Mouse (Mus musculus): Measurements from ENCODE around the gene Tamm41.

The Tamm41 gene

GRCm38 (mm10) chr6:115027485-115027992, 10.1 kb downstream of the Tamm41 start:
- no peak for DNase-seq (ENCODE audit: low spot score in 2 of 2)

- DNase-seq (ENCODE audit: low spot score in 2 of 2), result no peak
These were observed 14.8 kb downstream of the Tamm41 start for GRCm38 (mm10) chr6:115022876-115023275.

GRCm38 (mm10) chr6:115015461-115015860, 22.2 kb downstream of the Tamm41 start:
- no peak for DNase-seq (ENCODE audit: low spot score in 2 of 2)

GRCm38 (mm10) chr6:115013574-115013973, 24.1 kb downstream of the Tamm41 start:
- no peak for DNase-seq (ENCODE audit: low spot score in 2 of 2)

GRCm38 (mm10) chr6:115011792-115012191, 25.9 kb downstream of the Tamm41 start:
- no peak for DNase-seq (ENCODE audit: low spot score in 2 of 2)

GRCm38 (mm10) chr6:115010815-115011214, 26.9 kb downstream of the Tamm41 start:
- no peak for DNase-seq (ENCODE audit: low spot score in 2 of 2)

GRCm38 (mm10) chr6:115010304-115010703, 27.4 kb downstream of the Tamm41 start:
- DNase-seq (ENCODE audit: low spot score in 2 of 2), result no peak

GRCm38 (mm10) chr6:115007728-115008127, 29.9 kb downstream of the Tamm41 start:
- peak; percentile 58 to 82 for DNase-seq (ENCODE audit: low spot score in 2 of 2)

GRCm38 (mm10) chr6:115006948-115007347, 30.7 kb downstream of the Tamm41 start:
- DNase-seq (ENCODE audit: low spot score in 2 of 2), result no peak

- no peak for DNase-seq (ENCODE audit: low spot score in 2 of 2)
These were observed 31.6 kb downstream of the Tamm41 start for GRCm38 (mm10) chr6:115006065-115006464.

GRCm38 (mm10) chr6:115005351-115005890, 32.3 kb downstream of the Tamm41 start:
- DNase-seq (ENCODE audit: low spot score in 2 of 2), result no peak

- DNase-seq (ENCODE audit: low spot score in 2 of 2), result no peak
These were observed 33.0 kb downstream of the Tamm41 start for GRCm38 (mm10) chr6:115004636-115005035.

GRCm38 (mm10) chr6:114998374-114999031, 39.2 kb downstream of the Tamm41 start:
- no peak for DNase-seq (ENCODE audit: low spot score in 2 of 2)

GRCm38 (mm10) chr6:114997471-114997870, 40.2 kb downstream of the Tamm41 start:
- DNase-seq (ENCODE audit: low spot score in 2 of 2), result no peak

- DNase-seq (ENCODE audit: low spot score in 2 of 2), result no peak
These were observed 40.8 kb downstream of the Tamm41 start for GRCm38 (mm10) chr6:114996910-114997309.

GRCm38 (mm10) chr6:114994079-114994478, 43.6 kb downstream of the Tamm41 start:
- DNase-seq (ENCODE audit: low spot score in 2 of 2), result no peak

- DNase-seq (ENCODE audit: low spot score in 2 of 2), result no peak
These were observed 44.0 kb downstream of the Tamm41 start for GRCm38 (mm10) chr6:114993659-114994058.

GRCm38 (mm10) chr6:114991909-114992308, 45.8 kb downstream of the Tamm41 start:
- no peak for DNase-seq (ENCODE audit: low spot score in 2 of 2)

GRCm38 (mm10) chr6:114988619-114988980, 49.1 kb downstream of the Tamm41 start:
- no peak for DNase-seq (ENCODE audit: low spot score in 2 of 2)

- DNase-seq (ENCODE audit: low spot score in 2 of 2), result no peak
These were observed 49.6 kb downstream of the Tamm41 start for GRCm38 (mm10) chr6:114987966-114988618.

GRCm38 (mm10) chr6:114982671-114983070, 55.0 kb downstream of the Tamm41 start:
- no peak for DNase-seq (ENCODE audit: low spot score in 2 of 2)

- no peak for DNase-seq (ENCODE audit: low spot score in 2 of 2)
These were observed 58.0 kb downstream of the Tamm41 start for GRCm38 (mm10) chr6:114979715-114980114.

- no peak for DNase-seq (ENCODE audit: low spot score in 2 of 2)
These were observed 60.7 kb downstream of the Tamm41 start for GRCm38 (mm10) chr6:114976915-114977419.

Measured in spleen, postnatal 10 days (tissue).